Mouse (Mus musculus) embryonic facial prominence, embryonic 14.5 days (tissue): ENCODE measurements around the gene Ptbp3. TPM values are rescaled to one million over a fixed set of nuclear protein-coding genes. Genes with fewer than 3 reads are reported as not detected.
A peak's percentile ranks its signal among the peaks of the same experiment; 100 is the strongest.

Source experiments
- ATAC-seq: fragments of 200-750 bp; cut with Nextera tagmentation; 2 replicates; pipeline ENCODE4 v1.8.0; 2017; ENCODE audit warnings: low read depth, moderate number of reproducible peaks, moderate TSS enrichment
- DNase-seq: peaks from one replicate; pipeline ENCODE4 v3.0.0-alpha.2; 2015; ENCODE audit warnings: low spot score
- H3K27ac ChIP-seq: fragments of 300-500 bp; sonication (generic); replicated peaks from 2 replicates; pipeline ENCODE4 v1.5.1; 2014; ENCODE audit warnings: low read depth, mild to moderate bottlenecking, low read length, moderate library complexity
- H3K27me3 ChIP-seq: fragments of 300-500 bp; sonication (generic); replicated peaks from 2 replicates; pipeline ENCODE4 v1.6.1; 2014; ENCODE audit warnings: low read length; ENCODE audit not compliant: control insufficient read depth, insufficient read depth
- H3K36me3 ChIP-seq: fragments of 300-500 bp; sonication (generic); 2 replicates; pipeline ENCODE4 v1.6.1; 2014; ENCODE audit warnings: low read length, mixed read lengths; ENCODE audit not compliant: control insufficient read depth, insufficient read depth
- H3K4me1 ChIP-seq: fragments of 300-500 bp; sonication (generic); 2 replicates; pipeline ENCODE4 v1.6.1; 2014; ENCODE audit warnings: antibody characterized with exemption, low read length; ENCODE audit not compliant: control insufficient read depth, insufficient read depth
- H3K4me2 ChIP-seq: fragments of 300-500 bp; sonication (generic); 2 replicates; pipeline ENCODE4 v1.6.1; 2014; ENCODE audit warnings: low read depth, mild to moderate bottlenecking, low read length, moderate library complexity, mixed read lengths
- H3K4me3 ChIP-seq: fragments of 300-500 bp; sonication (generic); 2 replicates; pipeline ENCODE4 v1.5.1; 2014; ENCODE audit warnings: low read depth, mild to moderate bottlenecking, low read length
- H3K9ac ChIP-seq: fragments of 300-500 bp; sonication (generic); 2 replicates; pipeline ENCODE4 v1.6.1; 2014; ENCODE audit warnings: low read depth, mild to moderate bottlenecking, low read length, moderate library complexity, mixed read lengths
- H3K9me3 ChIP-seq: fragments of 300-500 bp; sonication (generic); 2 replicates; pipeline ENCODE4 v1.6.1; 2016; ENCODE audit warnings: low read length; ENCODE audit not compliant: control insufficient read depth
- WGBS: fragments of 180-500 bp; shearing (Covaris S2); extraction: QIAGEN DNeasy Blood & Tissue Kit; methylation state at CpG from one replicate; pipeline ENCODE4 v1.1.7; 2014; 5-methylcytosine and 5-hydroxymethylcytosine counted together
- polyA plus RNA-seq: library from polyadenylated mRNA; unstranded; fragments of >200 nt; fragmentation: Nextera tagmentation; extraction: Ambion mirVana; gene quantifications from 2 replicates; pipeline ENCODE4 v1.2.1, GENCODE M21; 2014

Gene Ptbp3
- polyA plus RNA-seq, 1 experiment from 2014 or later, result 53.0 TPM

DNA sequence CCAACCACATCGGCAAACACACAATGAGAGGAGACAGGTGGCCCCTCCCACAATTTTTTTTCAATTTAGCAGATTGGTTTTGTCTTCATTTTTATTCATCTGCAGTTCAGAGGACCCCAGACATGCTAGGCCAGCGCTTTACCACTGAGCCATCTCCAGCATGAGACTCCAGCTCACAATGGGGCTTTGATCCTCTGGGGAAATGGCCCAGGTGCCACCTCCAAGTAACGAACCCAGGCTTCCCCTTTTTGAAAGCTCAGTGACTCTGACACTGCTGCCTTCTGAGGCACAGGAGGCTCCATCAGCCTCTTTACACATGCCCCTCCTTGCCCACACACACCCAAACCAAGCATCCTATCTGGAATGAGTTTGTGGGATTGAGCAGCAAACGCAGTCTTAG, 105.1 kb downstream of the Ptbp3 start:
- no peaks in the 10 kb centered on the region for H3K27me3 ChIP-seq
- H3K36me3 ChIP-seq, result no peaks in the 10 kb centered on the region
- H3K4me3 ChIP-seq, result no peak overlapping the region
- H3K27ac ChIP-seq, result no peak overlapping the region
- H3K9ac ChIP-seq, result no peak overlapping the region
- DNase-seq, result no peak
- no peaks in the 10 kb centered on the region for H3K9me3 ChIP-seq
- H3K4me1 ChIP-seq, result no peaks in the 10 kb centered on the region
- WGBS, result 73% methylated on average over 4 of the region's 4 CpGs
- ATAC-seq, result no peak
- H3K4me2 ChIP-seq, result no peak overlapping the region

GRCm38 (mm10) chr4:59441265-59441664, 107.9 kb downstream of the Ptbp3 start:
- Histone ChIP-seq H3K4me3 (no peak overlapping the region), H3K9me3 (no peaks in the 10 kb centered on the region), H3K27me3 (peaks cover 12% of the 10 kb centered on the region; the same call in 1 of the 2 replicates), H3K4me2 (no peak overlapping the region), H3K4me1 (peaks cover 5% of the 10 kb centered on the region; the same call in 1 of the 2 replicates), H3K27ac (no peak overlapping the region), H3K9ac (no peak overlapping the region), H3K36me3 (no peaks in the 10 kb centered on the region)
- WGBS, result 69% methylated on average over 1 of the region's 1 CpGs
- ATAC-seq, result no peak
- no peak for DNase-seq

- Histone ChIP-seq H3K4me2 (no peak overlapping the region), H3K4me3 (no peak overlapping the region), H3K9ac (no peak overlapping the region), H3K4me1 (peaks cover 5% of the 10 kb centered on the region; the same call in 1 of the 2 replicates), H3K9me3 (no peaks in the 10 kb centered on the region), H3K27ac (no peak overlapping the region), H3K27me3 (peaks cover 13% of the 10 kb centered on the region; the same call in 1 of the 2 replicates), H3K36me3 (no peaks in the 10 kb centered on the region)
- 55% methylated on average over 2 of the region's 2 CpGs for WGBS
- no peak for ATAC-seq
- DNase-seq, result no peak
Measured at GRCm38 (mm10) chr4:59439960-59440359, 109.2 kb downstream of the Ptbp3 start.

GRCm38 (mm10) chr4:59439041-59439440, 110.1 kb downstream of the Ptbp3 start:
- DNase-seq (no peak), ATAC-seq (no peak)
- Histone ChIP-seq H3K27me3 (peaks cover 13% of the 10 kb centered on the region; the same call in 1 of the 2 replicates), H3K4me2 (peak overlapping the region; percentile 100), H3K4me1 (peaks cover 5% of the 10 kb centered on the region; the same call in 1 of the 2 replicates), H3K27ac (no peak overlapping the region), H3K36me3 (no peaks in the 10 kb centered on the region), H3K4me3 (peak overlapping the region; percentile 54), H3K9me3 (no peaks in the 10 kb centered on the region), H3K9ac (no peak overlapping the region)
- WGBS, result 30% methylated on average over 5 of the region's 5 CpGs

GRCm38 (mm10) chr4:59437990-59438854, 110.9 kb downstream of the Ptbp3 start, which contains the start of gene Susd1:
TSS of gene Susd1 (minus strand) at chr4:59438633.
- Histone ChIP-seq H3K4me1 (peaks cover 5% of the 10 kb centered on the region; the same call in 1 of the 2 replicates), H3K36me3 (no peaks in the 10 kb centered on the region), H3K27ac (no peak within 1 kb of the TSS), H3K9me3 (no peaks in the 10 kb centered on the region), H3K9ac (peak within 1 kb of the TSS; percentile 67), H3K27me3 (peaks cover 13% of the 10 kb centered on the region; the same call in 1 of the 2 replicates), H3K4me3 (peak within 1 kb of the TSS; percentile 54), H3K4me2 (peak within 1 kb of the TSS; percentile 100)
- ATAC-seq (peak; percentile 81), DNase-seq (peak; percentile 76)
- WGBS, result under 1% methylated on average over 36 of the region's 75 CpGs

GRCm38 (mm10) chr4:59435951-59436350, 113.2 kb downstream of the Ptbp3 start:
- no peak for DNase-seq
- WGBS, result 88% methylated on average over 4 of the region's 4 CpGs

GRCm38 (mm10) chr4:59434039-59434438, 115.1 kb downstream of the Ptbp3 start:
- Histone ChIP-seq H3K4me3 (no peak overlapping the region), H3K9ac (no peak overlapping the region), H3K27ac (no peak overlapping the region), H3K4me1 (peaks cover 5% of the 10 kb centered on the region; the same call in 1 of the 2 replicates), H3K27me3 (peaks cover 13% of the 10 kb centered on the region; the same call in 1 of the 2 replicates), H3K4me2 (no peak overlapping the region), H3K9me3 (no peaks in the 10 kb centered on the region), H3K36me3 (no peaks in the 10 kb centered on the region)
- ATAC-seq (peak; percentile 81), DNase-seq (peak; percentile 79)
- WGBS, result 61% methylated on average over 3 of the region's 3 CpGs

More at GRCm38 (mm10) chr4:59435951-59436350, 113.2 kb downstream of the Ptbp3 start:
- Histone ChIP-seq H3K9me3 (no peaks in the 10 kb centered on the region), H3K27ac (no peak overlapping the region), H3K4me1 (peaks cover 5% of the 10 kb centered on the region; the same call in 1 of the 2 replicates), H3K36me3 (no peaks in the 10 kb centered on the region), H3K27me3 (peaks cover 13% of the 10 kb centered on the region; the same call in 1 of the 2 replicates), H3K9ac (no peak overlapping the region), H3K4me3 (no peak overlapping the region), H3K4me2 (no peak overlapping the region)
- no peak for ATAC-seq

GRCm38 (mm10) chr4:59429128-59429527, 120.0 kb downstream of the Ptbp3 start:
- Histone ChIP-seq H3K4me2 (no peak overlapping the region), H3K27me3 (no peaks in the 10 kb centered on the region), H3K9ac (no peak overlapping the region), H3K36me3 (no peaks in the 10 kb centered on the region), H3K27ac (no peak overlapping the region), H3K9me3 (no peaks in the 10 kb centered on the region), H3K4me1 (no peaks in the 10 kb centered on the region), H3K4me3 (no peak overlapping the region)
- DNase-seq (no peak), ATAC-seq (no peak)
- WGBS, result 67% methylated on average over 6 of the region's 6 CpGs
